Comparison of ENCODE assay signal across 8 mouse cellular contexts in the genomic region with DNA sequence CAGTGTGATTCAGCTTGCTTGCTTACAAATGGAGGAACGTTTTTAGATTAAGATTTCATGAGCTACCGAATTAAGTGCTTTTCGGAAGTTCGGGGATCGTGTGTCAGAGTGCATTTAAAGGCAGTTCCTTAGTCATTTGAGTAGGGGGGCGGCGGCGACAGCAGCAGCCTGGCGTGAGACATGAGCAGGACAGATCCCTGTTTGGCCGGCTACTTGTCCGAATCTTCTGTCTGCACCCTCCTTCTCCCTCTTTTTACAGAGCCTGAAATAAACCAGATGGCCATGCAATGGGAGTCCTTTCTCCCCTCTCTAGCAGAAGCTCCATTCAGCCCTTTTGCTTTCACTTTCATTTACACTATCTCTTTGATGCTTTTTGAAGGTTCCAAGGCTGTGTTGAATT. TPM values are rescaled to one million over a fixed set of nuclear protein-coding genes. Genes with fewer than 3 reads are reported as not detected.
DNase-seq lines count a peak whose midpoint lies in the region; ATAC-seq and TF ChIP-seq lines count a peak whose summit lies in the region.

No protein-coding gene starts in this region.

- H3K9ac ChIP-seq in CH12.LX (ENCODE audit: insufficient read depth, low read depth) = peak overlapping the region; percentile 44
- 0 out of 2 replicates have a peak overlapping the region, but pooled peaks have one; percentile 30 for H3K9ac ChIP-seq in neural tube, embryonic 15.5 days (replicated peaks)

- no peak overlapping the region for H3K27ac ChIP-seq in CH12.LX (ENCODE audit: insufficient read depth, low read depth)
- H3K27ac ChIP-seq in neural tube, embryonic 15.5 days (replicated peaks) = no peak overlapping the region

- dilution Hi-C loops in CH12.LX (cut with MboI; ENCODE audit: extremely low pct_ligation_motif_present, extremely low pct_unique_long_range_greater_than_20kb, low sequenced_read_pairs) = no loop called here

- no peak for ATAC-seq in erythroblast, adult 5-6 weeks (replicated peaks; ENCODE audit: low FRiP score, poor library complexity, severe bottlenecking)
- ATAC-seq in neural tube, embryonic 15.5 days (ENCODE audit: low FRiP score) = no peak

- no peaks in the 10 kb centered on the region for H3K9me3 ChIP-seq in erythroblast, embryonic 14.5 days (ENCODE audit: control insufficient read depth, low read length)
- H3K9me3 ChIP-seq in CH12.LX (replicated peaks; ENCODE audit: low read length) = no peaks in the 10 kb centered on the region
- no peaks in the 10 kb centered on the region for H3K9me3 ChIP-seq in neural tube, embryonic 15.5 days (replicated peaks)

- H3K79me2 ChIP-seq in CH12.LX (replicated peaks; ENCODE audit: control insufficient read depth, extremely low read depth, insufficient read depth, poor library complexity, severe bottlenecking) = peaks cover 11% of the 10 kb centered on the region

- WGBS in neural tube, embryonic 15.5 days = 33% methylated on average over 11 of the region's 11 CpGs

- TF ChIP-seq RAD21 in CH12.LX (IDR thresholded peaks at IDR 0.05; ENCODE audit: low read depth, low read length) = no peak

- TF ChIP-seq EP300 in CH12.LX (IDR thresholded peaks at IDR 0.05; ENCODE audit: low read length) = 0 out of 2 replicates have a peak, but pooled peaks have one; percentile 18

- no peak for TF ChIP-seq CTCF in CH12.LX (conservative IDR thresholded peaks at IDR 0.05 in 1 of 2, IDR thresholded peaks at IDR 0.05 in 1 of 2; ENCODE audit: low read depth in 2 of 2, low read length in 2 of 2)

- no peaks in the 10 kb centered on the region for H3K27me3 ChIP-seq in erythroblast, embryonic 14.5 days (ENCODE audit: control insufficient read depth)
- no peaks in the 10 kb centered on the region for H3K27me3 ChIP-seq in CH12.LX (replicated peaks)
- no peaks in the 10 kb centered on the region for H3K27me3 ChIP-seq in neural tube, embryonic 15.5 days (replicated peaks)

- DNase-seq in CH12.LX (ENCODE audit: extremely low read depth) = peak; percentile 26
- peak; percentile 57 to 74 for DNase-seq in heart, adult 18-20 months
- DNase-seq in kidney, postnatal 4 days = peak; percentile 45 to 55
- no peak for DNase-seq in layer of hippocampus, adult 9-10 months (ENCODE audit: low spot score)
- no peak for DNase-seq in spleen, postnatal 14 days (ENCODE audit: low spot score in 2 of 2)

- peak overlapping the region; percentile 86 for H3K4me3 ChIP-seq in erythroblast, embryonic 14.5 days (replicated peaks)
- peak overlapping the region; percentile 57 to 91 (median 71) for H3K4me3 ChIP-seq in CH12.LX (replicated peaks in 1 of 3; ENCODE audit: low read depth in 2 of 3, low read length in 2 of 3, poor library complexity in 1 of 3)
- H3K4me3 ChIP-seq in neural tube, embryonic 15.5 days (replicated peaks) = peak overlapping the region; percentile 80

- peaks cover 91% of the 10 kb centered on the region for H3K4me1 ChIP-seq in erythroblast, embryonic 14.5 days (ENCODE audit: control insufficient read depth)
- peaks cover 6 to 76% of the 10 kb centered on the region in 2 experiments for H3K4me1 ChIP-seq in CH12.LX (ENCODE audit: control insufficient read depth in 1 of 2, insufficient read depth in 2 of 2)
- H3K4me1 ChIP-seq in neural tube, embryonic 15.5 days = peaks cover 60% of the 10 kb centered on the region

- in situ Hi-C loops in CH12.LX (cut with MboI; ENCODE audit: low pct_ligation_motif_present, low pct_unique_long_range_greater_than_20kb, low sequenced_read_pairs) = no loop called here

- H3K36me3 ChIP-seq in erythroblast, embryonic 14.5 days (ENCODE audit: control insufficient read depth) = peaks cover 57% of the 10 kb centered on the region
- peaks cover 0 to 3% of the 10 kb centered on the region in 2 experiments for H3K36me3 ChIP-seq in CH12.LX (replicated peaks in 1 of 2; ENCODE audit: control insufficient read depth in 1 of 2, insufficient read depth in 1 of 2, low read length in 1 of 2)
- no peaks in the 10 kb centered on the region for H3K36me3 ChIP-seq in neural tube, embryonic 15.5 days

- H3K4me2 ChIP-seq in CH12.LX (ENCODE audit: insufficient read depth, low read depth, poor library complexity, severe bottlenecking) = peak overlapping the region; percentile 94
- peak overlapping the region; percentile 83 for H3K4me2 ChIP-seq in neural tube, embryonic 15.5 days

- no peak for TF ChIP-seq POLR2A in CH12.LX (IDR thresholded peaks at IDR 0.05; ENCODE audit: low read depth, low read length)

TF ChIP-seq in CH12.LX, 34 proteins besides CTCF, POLR2A, EP300 and RAD21:
- no peak for TF ChIP-seq UBTF (IDR thresholded peaks at IDR 0.05; ENCODE audit: low read depth, low read length)
- no peak for TF ChIP-seq BHLHE40 (IDR thresholded peaks at IDR 0.05; ENCODE audit: low read depth, low read length)
- TF ChIP-seq MAFK (IDR thresholded peaks at IDR 0.05; ENCODE audit: insufficient replicate concordance, low read length) = no peak
- TF ChIP-seq E2F4 (IDR thresholded peaks at IDR 0.05; ENCODE audit: insufficient replicate concordance, low read depth, low read length) = no peak
- no peak for TF ChIP-seq MEF2A (IDR thresholded peaks at IDR 0.05; ENCODE audit: borderline replicate concordance, low read depth, low read length)
- no peak for TF ChIP-seq ELF1 (IDR thresholded peaks at IDR 0.05; ENCODE audit: low read depth, low read length)
- TF ChIP-seq RCOR1 (conservative IDR thresholded peaks at IDR 0.05; ENCODE audit: low read depth, low read length) = no peak
- no peak for TF ChIP-seq SMC3 (IDR thresholded peaks at IDR 0.05; ENCODE audit: low read depth, low read length)
- 0 out of 2 replicates have a peak, but pooled peaks have one; percentile 22 for TF ChIP-seq CHD1 (IDR thresholded peaks at IDR 0.05; ENCODE audit: low read depth, low read length)
- TF ChIP-seq GABPA (IDR thresholded peaks at IDR 0.05; ENCODE audit: insufficient replicate concordance, low read depth, low read length) = no peak
- TF ChIP-seq POLR2AphosphoS2 (IDR thresholded peaks at IDR 0.05; ENCODE audit: low read depth, low read length) = no peak
- no peak for TF ChIP-seq MYC (IDR thresholded peaks at IDR 0.05; ENCODE audit: low read depth, low read length)
- no peak for TF ChIP-seq PAX5 (IDR thresholded peaks at IDR 0.05; ENCODE audit: low read length)
- no peak for TF ChIP-seq MAZ (IDR thresholded peaks at IDR 0.05; ENCODE audit: low read depth, low read length)
- no peak for TF ChIP-seq MAX (IDR thresholded peaks at IDR 0.05; ENCODE audit: low read length)
- TF ChIP-seq CHD2 (IDR thresholded peaks at IDR 0.05; ENCODE audit: low read length) = no peak
- no peak for TF ChIP-seq USF2 (conservative IDR thresholded peaks at IDR 0.05; ENCODE audit: low read depth, low read length)
- TF ChIP-seq IRF4 (IDR thresholded peaks at IDR 0.05; ENCODE audit: low read depth, low read length) = peak; percentile 60
- TF ChIP-seq SIN3A (IDR thresholded peaks at IDR 0.05; ENCODE audit: low read length) = no peak; the same call in none of the 2 replicates
- 0 out of 2 replicates have a peak, but pooled peaks have one; percentile 10 for TF ChIP-seq TCF12 (IDR thresholded peaks at IDR 0.05; ENCODE audit: low read depth, low read length)
- no peak for TF ChIP-seq JUN (IDR thresholded peaks at IDR 0.05; ENCODE audit: insufficient read depth, low read depth, low read length)
- no peak for TF ChIP-seq ZNF384 (IDR thresholded peaks at IDR 0.05; ENCODE audit: low read depth, low read length)
- no peak for TF ChIP-seq JUND (conservative IDR thresholded peaks at IDR 0.05; ENCODE audit: low read depth, low read length)

RNA-seq across cellular contexts. Expression of a gene that starts 2.3 kb away (rescaled TPM):
- polyA plus RNA-seq in erythroblast, embryonic 14.5 days (2012) = 1.0 and 1.6 TPM in 2 replicates
- 19.0 and 19.6 TPM in 2 replicates for total RNA-seq in erythroblast, adult 5-6 weeks (2015; ENCODE audit: low replicate concordance)
- total RNA-seq in erythroblast, adult 5-6 weeks (2017; ENCODE audit: low replicate concordance) = 12.1 and 14.9 TPM in 2 replicates
- total RNA-seq in CH12.LX (2012; rRNA removed) (9.9 and 10.3 TPM in 2 replicates), CH12.LX (2014; rRNA removed) (5.5 and 6.0 TPM in 2 replicates)
- 12.9 and 15.4 TPM in 2 replicates for polyA plus RNA-seq in CH12.LX (2012; ENCODE audit: insufficient read length, low read depth)
- total RNA-seq in heart, adult 18-20 months (2021) = 10 to 100 TPM; 33.0 to 36.3 TPM
- 15.6 TPM in 2 replicates for polyA plus RNA-seq in neural tube, embryonic 15.5 days (2015; fragmentation: Nextera tagmentation; extraction: Ambion mirVana)

Comparison
In these comparisons a context has a peak if more than half of its experiments do, and no peak if none do; other contexts are left out.
1. DNase-seq: peak in CH12.LX (single experiment), heart, adult 18-20 months (2 of 2) and kidney, postnatal 4 days (2 of 2); none in layer of hippocampus, adult 9-10 months (single experiment) and spleen, postnatal 14 days (0 of 2).
2. Peak in every context shown above with its lines, with median percentiles within 50 percentile points of each other: H3K4me3 ChIP-seq.